Mouse (Mus musculus) stomach, postnatal 0 days (tissue): ENCODE data around the gene Pros1.

Experiments used
- CTCF ChIP-seq: IDR thresholded peaks from 2 replicates; pipeline ENCODE4 v1.5.1; 2016; ENCODE audit warnings: antibody characterized with exemption, low read depth, mild to moderate bottlenecking, moderate library complexity
- EP300 ChIP-seq: optimal IDR thresholded peaks from 2 replicates; pipeline ENCODE3; 2016; ENCODE audit warnings: antibody characterized with exemption

- no peak for TF ChIP-seq CTCF
- TF ChIP-seq EP300 = no peak
Observed at GRCm38 (mm10) chr16:62854191-62855068, at the start of gene Pros1.
